Mouse (Mus musculus): ENCODE data around the gene 1700016D06Rik.

Gene 1700016D06Rik

DNA sequence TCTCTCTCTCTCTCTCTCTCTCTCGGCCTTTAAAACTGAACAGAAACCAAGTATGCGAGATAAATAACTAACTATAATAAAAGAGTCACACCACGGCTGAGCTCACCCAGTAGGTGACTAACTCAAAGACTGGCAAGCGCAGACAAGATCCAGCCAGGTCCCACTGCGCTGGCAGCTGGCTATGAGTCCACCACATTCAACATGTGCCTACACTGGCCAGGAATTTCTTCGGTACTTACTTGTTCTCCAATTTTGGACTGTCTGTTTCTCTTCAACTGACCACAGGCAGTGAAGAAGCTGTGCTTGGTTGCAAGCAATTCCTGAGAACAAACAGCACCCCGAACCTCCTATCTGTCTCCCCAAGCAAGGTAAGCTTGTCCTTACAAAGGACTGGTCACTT lies 67.4 kb downstream of the 1700016D06Rik start:
- peak; percentile 27 to 43 for DNase-seq

DNA sequence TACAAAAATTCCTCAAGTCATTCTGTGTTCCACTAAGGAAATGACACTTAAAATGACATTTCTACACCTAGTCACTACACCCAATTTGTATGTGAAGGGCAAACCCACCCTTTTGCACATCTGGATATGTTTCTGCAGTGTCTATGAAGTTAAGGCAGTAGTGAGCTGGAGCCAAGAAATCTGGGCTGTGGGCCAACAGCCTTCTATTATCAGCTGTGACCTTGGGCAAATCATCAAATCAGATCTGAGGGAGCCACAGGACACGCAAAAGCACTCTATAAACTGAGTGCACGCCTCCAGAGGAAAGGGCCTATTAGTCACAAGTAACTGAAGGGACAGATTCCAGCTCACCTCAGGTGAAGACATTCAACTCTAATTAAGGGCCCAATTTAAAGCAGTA lies 68.5 kb downstream of the 1700016D06Rik start:
- DNase-seq = peak; percentile 67 to 76

DNA sequence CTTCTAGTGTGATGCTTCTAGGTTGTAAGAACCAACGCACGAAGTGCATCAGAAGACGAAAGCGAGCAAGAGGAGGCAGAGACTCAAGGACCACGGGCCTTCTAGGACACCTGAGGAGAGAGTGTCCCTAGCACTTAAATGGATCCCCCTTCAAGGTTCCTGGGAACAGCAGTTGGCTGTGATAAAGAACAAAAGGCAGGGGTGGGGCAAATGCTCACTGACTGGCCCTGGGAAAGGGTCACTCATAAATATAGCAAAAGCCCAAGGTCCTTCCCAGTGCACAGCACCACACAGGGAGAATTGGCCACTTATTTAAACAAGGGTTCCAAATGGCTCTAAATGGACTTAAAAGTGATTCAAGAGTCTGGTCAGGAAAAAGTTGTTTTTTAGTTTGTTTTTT lies 71.7 kb downstream of the 1700016D06Rik start:
- no peak for DNase-seq

DNA sequence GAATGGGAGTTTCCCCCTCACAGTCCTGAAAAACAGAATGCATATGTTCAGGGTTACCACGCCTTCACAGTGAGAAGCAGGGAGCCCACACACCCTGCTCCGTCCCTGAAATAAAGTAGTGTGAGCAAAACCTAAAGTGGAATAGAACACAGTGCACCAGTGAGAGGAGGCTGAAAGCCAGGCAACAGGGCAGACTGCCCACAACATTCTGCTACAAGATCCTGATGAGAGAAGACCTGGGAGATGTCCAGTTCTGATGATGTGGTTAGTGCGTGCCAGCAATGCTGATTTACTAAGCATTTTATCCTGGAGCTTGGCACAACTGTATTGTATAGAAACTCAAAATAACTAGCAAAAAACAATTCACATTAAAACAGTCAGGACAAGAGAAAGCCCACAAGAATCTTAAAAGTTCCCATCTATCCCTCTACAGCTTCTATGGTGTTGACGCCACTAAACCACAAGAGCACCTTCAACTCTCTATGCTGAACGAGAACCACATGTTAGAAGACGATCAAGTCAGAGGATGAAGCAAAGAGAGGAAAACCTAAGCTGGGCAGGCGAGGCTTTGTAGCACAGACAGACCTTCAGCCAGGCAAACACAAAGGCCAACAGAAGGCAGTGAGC lies 72.2 kb downstream of the 1700016D06Rik start:
- DNase-seq = no peak

DNA sequence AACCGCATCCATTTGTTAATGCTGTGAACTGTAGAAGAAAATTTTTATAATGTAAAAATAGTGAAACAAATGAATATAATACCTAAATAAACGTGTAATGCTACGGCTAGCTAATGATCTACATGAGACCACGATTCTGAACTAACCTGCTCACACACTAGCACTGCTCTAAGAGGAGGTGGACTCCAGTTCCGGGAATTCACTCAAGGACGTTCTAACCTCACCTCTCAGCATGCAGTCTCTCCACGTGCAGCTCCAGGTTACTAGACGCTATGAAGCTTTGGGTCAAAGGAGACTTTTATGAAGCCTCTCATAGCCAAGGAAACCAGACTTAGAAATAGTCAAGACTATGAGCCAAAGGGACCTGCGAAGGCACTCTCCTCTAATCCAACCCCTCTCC lies 73.1 kb downstream of the 1700016D06Rik start:
- DNase-seq = no peak

DNA sequence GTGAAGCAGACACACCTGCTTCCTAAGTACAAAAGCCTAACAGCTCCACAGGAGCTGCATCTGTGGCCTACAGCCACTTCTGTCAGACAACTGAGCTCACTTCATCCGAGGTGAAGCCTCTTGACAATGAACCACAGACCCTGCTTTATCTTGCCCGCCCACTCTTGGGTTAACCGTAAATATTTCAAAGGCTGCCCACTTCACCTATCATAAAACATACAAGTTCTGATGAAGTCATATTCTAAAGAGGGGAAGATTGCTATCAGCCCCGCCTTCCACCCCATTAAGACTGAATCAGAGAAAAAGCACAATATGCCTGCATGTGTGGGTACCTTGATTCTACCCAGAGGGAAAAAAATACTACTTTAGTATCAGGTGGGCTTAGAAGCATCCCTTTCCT lies 75.8 kb downstream of the 1700016D06Rik start:
- DNase-seq = no peak

DNA sequence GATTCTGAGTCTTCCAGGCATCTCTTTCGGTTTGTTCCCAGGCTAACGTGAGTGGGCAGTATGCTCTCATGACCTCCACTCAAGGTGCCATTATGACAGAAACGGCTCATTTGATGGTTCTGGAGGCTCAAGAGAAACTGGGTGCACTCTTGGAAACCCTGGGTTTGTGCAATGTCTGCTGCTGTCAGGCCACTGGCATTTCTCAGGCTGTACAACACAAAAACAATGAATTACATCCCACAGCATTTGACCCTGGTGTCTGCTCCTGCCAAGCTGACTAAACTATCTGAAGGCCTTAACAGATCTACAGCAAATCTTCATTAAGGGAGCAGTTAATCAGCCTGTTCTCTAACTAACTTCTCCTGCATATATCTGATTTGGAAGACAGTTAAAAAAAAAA lies 81.8 kb downstream of the 1700016D06Rik start:
- DNase-seq = no peak

DNA sequence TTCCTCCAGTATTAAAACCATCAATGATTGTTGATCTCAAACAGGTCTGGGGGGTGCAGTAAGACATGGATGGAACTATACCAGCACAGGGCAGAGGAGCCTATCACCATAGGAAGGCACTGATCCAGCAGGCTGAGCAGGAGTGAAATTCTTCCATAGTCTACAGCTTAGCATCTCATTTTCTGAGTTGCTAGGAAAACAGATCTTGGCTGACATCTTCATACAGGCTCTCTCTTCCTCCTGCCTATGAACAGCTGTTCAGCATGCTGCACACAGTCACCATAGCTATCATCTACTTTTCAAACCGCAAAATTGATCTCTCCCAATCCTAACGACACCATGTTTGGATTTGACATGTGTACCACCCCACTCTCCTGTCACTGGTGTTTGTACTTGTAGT lies 82.8 kb downstream of the 1700016D06Rik start:
- no peak for DNase-seq

DNA sequence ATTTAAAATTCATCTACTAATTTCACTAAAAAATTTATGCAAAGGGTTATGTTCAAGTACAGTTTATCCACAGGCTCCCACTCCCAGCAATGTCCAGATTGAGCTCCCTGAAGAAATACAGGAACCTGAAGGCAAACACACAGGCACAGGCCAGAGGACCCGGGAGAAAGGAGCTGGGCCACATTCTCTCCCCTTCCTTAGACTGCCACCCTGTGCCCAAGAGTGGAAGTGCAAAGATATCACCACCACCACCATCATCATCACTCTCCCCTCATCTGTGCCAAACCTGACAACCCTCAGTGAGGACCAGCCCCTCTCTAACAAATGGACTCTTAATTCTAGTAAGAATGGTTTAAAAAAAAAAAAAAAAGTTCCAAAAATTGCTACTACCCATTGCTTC lies 84.6 kb downstream of the 1700016D06Rik start:
- peak; percentile 23 to 37 for DNase-seq

DNA sequence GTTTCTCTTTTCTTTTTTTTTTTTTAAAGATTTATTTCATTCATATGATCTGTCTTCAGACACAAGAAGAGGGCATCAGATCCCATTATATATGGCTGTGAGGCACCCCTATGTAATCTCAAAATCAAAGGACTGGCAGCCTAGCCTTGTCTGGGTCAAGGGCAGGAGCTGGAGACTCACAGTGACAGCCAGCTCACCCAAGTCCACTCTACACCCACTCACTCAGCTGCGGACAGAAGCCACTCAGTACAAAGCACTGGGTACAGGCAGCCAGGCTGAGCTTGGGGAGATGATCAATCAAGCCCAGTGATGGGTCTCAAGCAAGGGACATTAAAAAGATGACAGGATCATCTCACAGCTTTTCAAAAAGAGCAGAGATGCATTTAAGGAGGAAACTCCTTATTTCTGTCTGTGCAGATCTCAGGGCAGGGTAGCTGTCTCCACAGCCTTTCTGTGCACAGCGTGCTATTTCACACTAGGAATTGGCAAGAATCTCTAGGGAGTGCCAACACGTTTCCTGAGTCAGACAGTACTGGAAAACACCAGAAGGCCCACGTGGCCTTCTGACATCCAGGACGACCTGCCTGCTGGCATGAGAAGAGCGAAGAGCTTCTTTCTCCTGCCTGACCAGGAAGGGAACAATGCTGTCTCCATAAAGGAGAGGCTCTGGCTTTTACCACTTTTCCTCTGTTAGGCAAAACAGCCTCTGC lies 86.6 kb downstream of the 1700016D06Rik start:
- DNase-seq = no peak

DNA sequence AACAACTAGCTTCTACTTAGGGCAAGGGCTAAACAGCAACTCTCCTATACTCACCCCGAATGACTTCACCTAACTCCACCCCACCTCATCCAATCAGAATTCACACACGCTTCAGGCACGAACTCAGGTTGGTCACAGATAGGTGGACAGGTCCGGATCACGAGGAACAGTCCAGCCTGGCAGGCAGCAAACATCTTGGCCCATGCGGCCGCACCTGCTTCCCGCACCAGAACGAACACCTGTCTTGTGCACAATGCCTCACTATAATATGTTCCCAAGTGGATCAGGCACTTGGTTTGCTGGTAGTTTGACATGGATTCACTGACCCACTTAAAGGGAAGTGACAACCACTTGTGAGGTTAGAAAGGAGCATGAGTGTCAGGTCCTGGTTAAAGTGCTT lies 92.0 kb downstream of the 1700016D06Rik start:
- no peak for DNase-seq

Data from kidney, adult 8-10 months (tissue).